Mouse (Mus musculus): ENCODE results near the gene Ccr3. TPM values are rescaled to one million over a fixed set of nuclear protein-coding genes. Genes with fewer than 3 reads are reported as not detected.

Ccr3 gene
- polyA plus RNA-seq, 1 experiment from 2014 or later: not detected

DNA sequence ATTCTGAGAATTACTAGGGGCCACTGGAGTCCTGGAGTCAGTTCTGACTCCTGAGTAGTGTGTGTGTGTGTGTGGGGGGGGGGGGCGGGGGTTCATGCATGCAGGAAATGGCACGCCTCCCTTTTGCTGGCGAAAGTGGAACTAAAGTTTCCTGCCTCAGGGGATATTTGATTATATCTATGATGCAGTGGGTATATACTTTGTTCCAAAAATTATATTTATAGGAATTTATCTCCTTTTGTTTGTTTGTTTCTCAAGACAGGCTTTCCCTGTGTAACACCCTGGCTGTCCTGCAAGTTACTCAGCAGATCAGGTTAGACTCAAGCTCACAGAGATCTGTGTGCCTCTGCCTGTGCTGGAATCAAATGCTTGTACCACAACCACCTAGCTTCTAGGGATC is 32.1 kb upstream of the Ccr3 start:
- Histone ChIP-seq H3K27me3 (ENCODE audit: control insufficient read depth, insufficient read depth, low read length) (no peaks in the 10 kb centered on the region), H3K4me2 (no peak overlapping the region), H3K4me1 (ENCODE audit: control insufficient read depth, insufficient read depth, low read length) (no peaks in the 10 kb centered on the region), H3K4me3 (ENCODE audit: low read depth, low read length) (no peak overlapping the region), H3K9ac (ENCODE audit: low read length) (no peak overlapping the region), H3K9me3 (ENCODE audit: control insufficient read depth, low read length) (no peaks in the 10 kb centered on the region), H3K36me3 (ENCODE audit: control insufficient read depth, insufficient read depth, low read length) (no peaks in the 10 kb centered on the region), H3K27ac (ENCODE audit: low read depth, low read length) (no peak overlapping the region)
- ATAC-seq (ENCODE audit: low FRiP score) (no peak), DNase-seq (ENCODE audit: low spot score, missing footprints) (no peak)
- WGBS: 93% methylated on average over 2 of the region's 3 CpGs

DNA sequence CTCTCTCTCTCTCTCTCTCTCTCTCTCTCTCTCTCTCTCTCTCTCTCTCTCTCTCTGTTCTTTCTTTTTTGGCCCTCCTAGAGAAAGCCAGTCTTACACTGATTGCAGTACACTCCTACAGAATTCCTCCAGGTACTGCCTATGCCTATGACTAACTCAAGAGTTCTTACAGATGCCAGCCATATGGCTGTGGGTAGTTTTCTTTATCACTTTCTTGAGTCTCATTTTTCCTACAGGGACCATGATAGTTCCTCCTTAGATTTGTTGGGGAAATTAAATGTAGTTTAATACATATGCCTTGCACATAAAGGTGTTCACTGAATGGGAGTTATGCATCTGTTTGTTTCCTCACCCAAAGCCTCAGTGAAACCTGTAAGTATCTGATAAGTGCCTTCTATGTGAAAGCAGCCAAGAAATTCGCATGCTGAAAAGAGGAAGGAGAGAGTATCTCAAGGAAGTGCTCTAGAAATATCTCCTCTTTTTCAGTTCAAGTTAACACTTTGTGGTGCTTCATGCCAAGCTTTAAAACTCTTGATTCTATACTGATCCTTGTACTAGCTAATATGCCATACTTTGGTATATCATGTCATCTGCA is 30.4 kb upstream of the Ccr3 start:
- Histone ChIP-seq H3K9me3 (ENCODE audit: control insufficient read depth, low read length) (no peaks in the 10 kb centered on the region), H3K27ac (ENCODE audit: low read depth, low read length) (no peak overlapping the region), H3K4me2 (no peak overlapping the region), H3K4me3 (ENCODE audit: low read depth, low read length) (no peak overlapping the region), H3K4me1 (ENCODE audit: control insufficient read depth, insufficient read depth, low read length) (no peaks in the 10 kb centered on the region), H3K36me3 (ENCODE audit: control insufficient read depth, insufficient read depth, low read length) (no peaks in the 10 kb centered on the region), H3K9ac (ENCODE audit: low read length) (no peak overlapping the region), H3K27me3 (ENCODE audit: control insufficient read depth, insufficient read depth, low read length) (no peaks in the 10 kb centered on the region)
- 54% methylated on average over 1 of the region's 1 CpGs for WGBS
- ATAC-seq (ENCODE audit: low FRiP score) (no peak), DNase-seq (ENCODE audit: low spot score, missing footprints) (no peak)

DNA sequence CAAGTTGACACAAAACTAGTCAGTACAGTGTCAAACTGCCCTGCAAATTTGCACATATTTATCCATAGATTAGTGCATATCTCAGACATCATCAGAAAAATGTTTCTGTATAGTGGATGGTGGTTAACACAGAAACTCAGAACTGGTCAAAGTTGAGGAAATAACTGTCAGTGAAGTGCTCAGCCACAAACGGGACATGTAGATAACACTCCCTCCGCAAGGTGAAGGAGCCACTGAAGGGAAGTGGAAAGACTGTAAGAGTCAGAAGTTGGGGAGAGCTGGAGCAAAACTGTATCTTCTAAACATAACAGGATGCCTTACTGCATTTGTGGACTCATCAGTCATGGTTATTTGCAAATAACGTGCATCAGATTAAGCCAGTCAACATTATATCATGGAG is 24.1 kb upstream of the Ccr3 start:
- WGBS: 81% methylated on average over 3 of the region's 3 CpGs
- no peak for DNase-seq (ENCODE audit: low spot score, missing footprints)
- Histone ChIP-seq H3K4me2 (no peak overlapping the region), H3K9ac (ENCODE audit: low read length) (no peak overlapping the region), H3K27ac (ENCODE audit: low read depth, low read length) (no peak overlapping the region), H3K36me3 (ENCODE audit: control insufficient read depth, insufficient read depth, low read length) (no peaks in the 10 kb centered on the region), H3K4me1 (ENCODE audit: control insufficient read depth, insufficient read depth, low read length) (no peaks in the 10 kb centered on the region), H3K27me3 (ENCODE audit: control insufficient read depth, insufficient read depth, low read length) (no peaks in the 10 kb centered on the region), H3K4me3 (ENCODE audit: low read depth, low read length) (no peak overlapping the region), H3K9me3 (ENCODE audit: control insufficient read depth, low read length) (no peaks in the 10 kb centered on the region)
- no peak for ATAC-seq (ENCODE audit: low FRiP score)

DNA sequence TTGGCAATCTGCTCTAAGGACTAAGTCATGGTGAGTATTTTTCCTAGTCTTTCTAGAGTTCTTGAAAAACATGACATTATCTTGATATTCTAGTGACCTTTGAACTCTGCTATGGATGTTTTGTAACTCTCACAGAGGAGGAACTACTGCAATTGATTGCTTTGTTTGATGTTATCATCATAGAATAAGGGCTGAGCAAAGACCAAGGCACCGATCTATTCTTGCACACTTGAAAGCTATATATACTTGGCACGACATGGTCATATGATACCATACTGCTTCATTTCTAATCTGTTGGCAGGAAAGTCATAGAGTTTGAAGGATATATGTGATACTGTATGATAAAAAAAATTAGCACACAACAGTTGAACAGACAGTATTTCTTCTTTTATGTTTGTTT is 22.0 kb upstream of the Ccr3 start:
- no peak overlapping the region for H3K4me2 ChIP-seq
- no peak for DNase-seq (ENCODE audit: low spot score, missing footprints)
- no peak overlapping the region for H3K27ac ChIP-seq (ENCODE audit: low read depth, low read length)
- no peak overlapping the region for H3K4me3 ChIP-seq (ENCODE audit: low read depth, low read length)
- H3K9ac ChIP-seq (ENCODE audit: low read length): no peak overlapping the region
- WGBS: 90% methylated on average over 2 of the region's 2 CpGs
- H3K9me3 ChIP-seq (ENCODE audit: control insufficient read depth, low read length): no peaks in the 10 kb centered on the region
- no peaks in the 10 kb centered on the region for H3K4me1 ChIP-seq (ENCODE audit: control insufficient read depth, insufficient read depth, low read length)
- ATAC-seq (ENCODE audit: low FRiP score): no peak
- H3K27me3 ChIP-seq (ENCODE audit: control insufficient read depth, insufficient read depth, low read length): no peaks in the 10 kb centered on the region
- no peaks in the 10 kb centered on the region for H3K36me3 ChIP-seq (ENCODE audit: control insufficient read depth, insufficient read depth, low read length)

DNA sequence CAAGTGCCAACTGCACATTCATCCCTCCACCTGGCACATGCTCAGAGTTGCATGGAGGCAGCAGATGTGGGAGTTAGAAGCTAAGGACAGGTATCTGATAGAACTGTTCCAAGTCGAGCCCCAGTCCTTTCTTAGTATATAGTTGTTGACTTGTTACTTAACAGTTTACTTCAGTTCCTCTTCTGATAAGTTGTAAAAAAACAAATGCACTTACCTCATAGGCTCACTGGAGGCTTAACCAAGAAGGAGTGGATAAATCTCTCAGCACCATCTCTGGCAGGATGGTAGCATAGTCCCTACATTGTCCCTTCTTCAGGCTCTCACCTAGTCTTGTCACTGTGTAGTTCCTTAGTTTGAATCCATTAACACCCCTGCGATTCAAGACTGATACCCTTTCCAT is 9.1 kb upstream of the Ccr3 start:
- Histone ChIP-seq H3K27me3 (ENCODE audit: control insufficient read depth, insufficient read depth, low read length) (no peaks in the 10 kb centered on the region), H3K9me3 (ENCODE audit: control insufficient read depth, low read length) (no peaks in the 10 kb centered on the region), H3K4me2 (no peak overlapping the region), H3K4me3 (ENCODE audit: low read depth, low read length) (no peak overlapping the region), H3K9ac (ENCODE audit: low read length) (no peak overlapping the region), H3K36me3 (ENCODE audit: control insufficient read depth, insufficient read depth, low read length) (no peaks in the 10 kb centered on the region), H3K27ac (ENCODE audit: low read depth, low read length) (no peak overlapping the region), H3K4me1 (ENCODE audit: control insufficient read depth, insufficient read depth, low read length) (no peaks in the 10 kb centered on the region)
- DNase-seq (ENCODE audit: low spot score, missing footprints) (no peak), ATAC-seq (ENCODE audit: low FRiP score) (no peak)
- 74% methylated on average over 2 of the region's 2 CpGs for WGBS

DNA sequence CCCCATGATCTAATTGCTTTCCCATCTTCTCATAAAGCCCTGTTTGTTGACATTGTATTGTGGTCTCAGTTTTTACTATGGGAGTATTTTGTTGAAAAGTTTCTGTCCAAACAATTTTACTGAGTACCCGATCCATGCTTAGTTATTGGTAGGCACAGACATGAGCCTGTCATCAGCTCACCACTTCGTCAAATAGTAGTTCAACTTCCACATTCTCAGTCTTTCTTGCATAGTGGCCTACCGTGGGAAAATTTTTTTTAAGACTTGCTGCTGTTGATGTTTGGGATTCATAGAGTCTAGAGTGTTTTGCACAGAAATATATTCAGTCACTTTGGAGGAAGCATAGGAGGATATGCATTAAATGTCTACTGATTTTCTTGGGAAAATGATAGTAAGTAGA is 8.5 kb upstream of the Ccr3 start:
- Histone ChIP-seq H3K27ac (ENCODE audit: low read depth, low read length) (no peak overlapping the region), H3K9me3 (ENCODE audit: control insufficient read depth, low read length) (no peaks in the 10 kb centered on the region), H3K9ac (ENCODE audit: low read length) (no peak overlapping the region), H3K36me3 (ENCODE audit: control insufficient read depth, insufficient read depth, low read length) (no peaks in the 10 kb centered on the region), H3K4me2 (no peak overlapping the region), H3K4me3 (ENCODE audit: low read depth, low read length) (no peak overlapping the region), H3K4me1 (ENCODE audit: control insufficient read depth, insufficient read depth, low read length) (no peaks in the 10 kb centered on the region), H3K27me3 (ENCODE audit: control insufficient read depth, insufficient read depth, low read length) (no peaks in the 10 kb centered on the region)
- no peak for ATAC-seq (ENCODE audit: low FRiP score)
- 81% methylated on average over 3 of the region's 3 CpGs for WGBS
- no peak for DNase-seq (ENCODE audit: low spot score, missing footprints)

DNA sequence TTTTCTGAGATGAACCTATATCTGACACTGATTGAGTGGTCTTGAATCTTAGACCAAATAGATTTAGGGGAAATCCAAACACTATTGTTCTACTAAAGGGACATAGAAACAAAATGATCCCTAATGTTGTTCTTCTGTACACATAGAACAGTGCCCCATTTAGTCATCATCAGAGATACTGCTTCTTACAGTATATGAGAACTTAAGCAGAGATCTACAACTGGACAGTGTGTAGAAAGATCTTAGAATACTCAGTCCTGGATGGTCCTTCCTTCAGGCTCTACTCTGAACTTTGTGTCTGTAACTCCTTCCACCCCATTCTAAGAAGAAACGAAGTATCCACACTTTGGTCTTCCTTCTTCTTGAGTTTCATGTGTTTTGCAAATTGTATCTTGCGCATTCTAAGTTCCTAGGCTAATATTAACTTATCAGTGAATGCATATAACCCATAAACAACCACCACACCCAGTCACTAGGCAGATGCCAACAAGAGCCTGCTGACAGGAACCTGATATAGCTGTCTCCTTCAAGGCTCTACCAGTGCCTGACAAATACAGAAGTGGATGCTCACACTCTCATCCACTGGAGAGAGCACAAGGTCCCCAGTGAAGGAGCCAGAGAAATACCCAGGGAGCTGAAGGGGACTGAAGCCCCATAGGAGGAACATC is 6.7 kb upstream of the Ccr3 start:
- no peaks in the 10 kb centered on the region for H3K4me1 ChIP-seq (ENCODE audit: control insufficient read depth, insufficient read depth, low read length)
- no peaks in the 10 kb centered on the region for H3K36me3 ChIP-seq (ENCODE audit: control insufficient read depth, insufficient read depth, low read length)
- H3K9me3 ChIP-seq (ENCODE audit: control insufficient read depth, low read length): no peaks in the 10 kb centered on the region
- no peak overlapping the region for H3K27ac ChIP-seq (ENCODE audit: low read depth, low read length)
- H3K9ac ChIP-seq (ENCODE audit: low read length): no peak overlapping the region
- H3K4me2 ChIP-seq: no peak overlapping the region
- H3K4me3 ChIP-seq (ENCODE audit: low read depth, low read length): no peak overlapping the region
- no peaks in the 10 kb centered on the region for H3K27me3 ChIP-seq (ENCODE audit: control insufficient read depth, insufficient read depth, low read length)
- ATAC-seq (ENCODE audit: low FRiP score): no peak
- 83% methylated on average over 2 of the region's 2 CpGs for WGBS
- DNase-seq (ENCODE audit: low spot score, missing footprints): no peak

DNA sequence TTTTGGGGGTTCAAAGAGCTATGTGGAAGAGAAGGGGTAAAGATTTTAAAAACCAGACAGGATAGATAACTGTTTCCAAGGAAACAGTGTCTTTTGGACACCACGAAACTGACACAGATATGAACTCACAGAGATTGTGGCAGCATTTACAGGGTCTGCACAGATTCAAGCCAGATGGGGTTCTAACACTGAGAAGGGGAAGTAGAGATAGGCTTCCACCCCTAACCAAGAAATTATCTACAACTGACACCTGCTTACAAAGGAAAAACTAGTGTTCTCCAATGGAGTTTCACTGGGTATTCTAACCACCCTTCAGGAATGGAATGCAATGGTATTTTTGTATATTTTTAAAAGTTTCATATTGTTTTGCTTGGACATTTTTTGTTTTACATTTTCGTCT is 5.7 kb upstream of the Ccr3 start:
- Histone ChIP-seq H3K4me2 (no peak overlapping the region), H3K36me3 (ENCODE audit: control insufficient read depth, insufficient read depth, low read length) (no peaks in the 10 kb centered on the region), H3K4me3 (ENCODE audit: low read depth, low read length) (no peak overlapping the region), H3K9me3 (ENCODE audit: control insufficient read depth, low read length) (no peaks in the 10 kb centered on the region), H3K9ac (ENCODE audit: low read length) (no peak overlapping the region), H3K4me1 (ENCODE audit: control insufficient read depth, insufficient read depth, low read length) (no peaks in the 10 kb centered on the region), H3K27me3 (ENCODE audit: control insufficient read depth, insufficient read depth, low read length) (no peaks in the 10 kb centered on the region), H3K27ac (ENCODE audit: low read depth, low read length) (no peak overlapping the region)
- 75% methylated on average over 2 of the region's 2 CpGs for WGBS
- DNase-seq (ENCODE audit: low spot score, missing footprints): no peak
- ATAC-seq (ENCODE audit: low FRiP score): no peak

DNA sequence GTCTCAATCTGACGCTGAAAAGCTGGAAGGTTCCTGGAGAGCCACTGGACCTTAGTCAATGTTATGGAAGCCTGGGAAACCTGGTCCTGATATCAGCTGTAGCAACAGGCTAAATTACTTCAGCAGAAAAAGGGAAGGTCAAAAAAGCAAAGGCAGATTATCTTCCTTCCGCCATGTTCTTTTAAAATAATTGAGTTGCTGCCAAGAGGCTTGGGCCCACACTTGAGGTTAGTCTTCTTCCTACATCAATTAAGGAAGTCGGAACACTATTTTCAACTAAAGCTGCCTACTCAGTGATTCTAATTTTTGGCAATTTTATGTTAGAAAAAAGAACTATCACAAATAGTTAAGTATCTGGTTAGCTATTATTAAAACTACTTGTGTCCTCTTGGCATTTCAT is 1.9 kb upstream of the Ccr3 start:
- WGBS: 85% methylated on average over 3 of the region's 3 CpGs
- no peak overlapping the region for H3K9ac ChIP-seq (ENCODE audit: low read length)
- no peak overlapping the region for H3K27ac ChIP-seq (ENCODE audit: low read depth, low read length)
- H3K36me3 ChIP-seq (ENCODE audit: control insufficient read depth, insufficient read depth, low read length): no peaks in the 10 kb centered on the region
- DNase-seq (ENCODE audit: low spot score, missing footprints) (no peak), ATAC-seq (ENCODE audit: low FRiP score) (no peak)
- H3K4me3 ChIP-seq (ENCODE audit: low read depth, low read length): no peak overlapping the region
- no peaks in the 10 kb centered on the region for H3K4me1 ChIP-seq (ENCODE audit: control insufficient read depth, insufficient read depth, low read length)
- H3K9me3 ChIP-seq (ENCODE audit: control insufficient read depth, low read length): no peaks in the 10 kb centered on the region
- no peaks in the 10 kb centered on the region for H3K27me3 ChIP-seq (ENCODE audit: control insufficient read depth, insufficient read depth, low read length)
- no peak overlapping the region for H3K4me2 ChIP-seq
